Mouse (Mus musculus) CD4-positive, CD25-positive, alpha-beta regulatory T cell, adult 4 months (primary cell): ENCODE data around the gene Itih3. TPM values are rescaled to one million over a fixed set of nuclear protein-coding genes. Genes with fewer than 3 reads are reported as not detected.

Source experiments
- ATAC-seq: one replicate; pipeline ENCODE4 v1.8.0; 2017
- polyA plus RNA-seq, 2 experiments: library from polyadenylated mRNA; unstranded; fragments of 100-300 nt; shearing (Covaris generic); gene quantifications; one replicate each; pipeline ENCODE4 v1.2.1; 2017

The Itih3 gene
- polyA plus RNA-seq, 2 experiments from 2014 or later, result not detected

DNA sequence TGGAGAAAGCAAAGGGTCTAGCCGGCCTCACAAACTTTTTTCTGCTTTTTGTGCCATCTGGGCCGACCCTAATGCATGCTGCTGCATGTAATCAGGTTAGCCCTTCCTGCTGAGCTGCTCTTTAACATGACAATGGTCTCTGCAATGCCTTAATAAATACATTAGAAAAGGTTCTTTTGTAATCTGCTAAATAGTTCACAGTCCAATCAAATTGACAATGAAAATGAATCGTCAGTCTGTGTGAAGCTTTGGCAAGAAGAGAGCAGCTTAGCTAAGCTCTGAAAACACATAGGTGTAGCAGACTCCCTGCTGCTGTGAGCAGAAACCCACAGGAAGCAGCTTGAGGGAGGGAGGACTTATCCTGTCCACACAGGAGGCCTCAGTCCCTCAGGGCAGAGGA is 23.6 kb downstream of the Itih3 start:
- no peak for ATAC-seq

DNA sequence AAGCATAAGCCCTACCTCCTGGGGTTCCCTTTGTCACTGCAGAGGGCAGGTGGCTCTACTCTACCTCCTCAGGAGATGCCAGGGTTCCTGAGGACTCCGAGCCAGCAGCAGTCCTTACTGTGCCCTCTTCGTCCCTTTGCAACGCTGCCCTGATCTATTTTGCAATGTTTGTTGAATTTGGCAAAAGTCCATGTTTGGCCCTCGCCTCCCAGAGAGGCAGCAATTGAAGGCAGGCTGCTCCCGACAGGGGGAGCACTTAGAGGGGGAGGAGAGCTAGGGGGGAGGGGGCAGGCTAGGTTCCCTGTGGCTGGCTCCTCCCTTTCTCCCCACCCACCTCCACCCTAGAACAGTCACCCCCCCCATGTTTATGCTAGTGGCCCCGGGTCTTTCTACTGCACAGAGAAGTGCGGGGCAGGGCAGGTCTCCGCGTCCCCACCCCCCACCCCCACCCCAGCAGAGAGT is 35.3 kb downstream of the Itih3 start:
- no peak for ATAC-seq

DNA sequence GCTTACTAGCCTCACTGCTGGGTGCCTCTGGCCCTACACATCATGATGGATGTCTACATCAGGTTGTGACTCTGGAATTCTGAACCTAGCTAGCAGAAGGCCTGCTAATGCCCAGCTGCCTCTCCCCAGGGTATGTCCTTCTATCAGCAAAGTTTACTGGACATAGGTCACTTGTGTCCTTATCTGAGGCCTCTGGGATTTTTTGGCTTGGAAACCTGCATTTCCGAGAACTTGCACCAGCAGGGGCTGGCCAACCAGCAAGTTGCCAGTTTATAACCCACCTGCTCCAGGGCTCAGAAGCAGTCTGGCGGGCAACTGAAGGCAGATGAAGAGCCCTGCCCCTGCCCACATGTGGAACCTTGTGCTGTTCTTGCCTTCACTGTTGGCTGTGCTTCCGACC is 37.4 kb downstream of the Itih3 start, which contains the start of gene Itih4:
Itih4 (plus strand) TSS at position 273 of the 400 bp plus-strand sequence.
- no peak for ATAC-seq

DNA sequence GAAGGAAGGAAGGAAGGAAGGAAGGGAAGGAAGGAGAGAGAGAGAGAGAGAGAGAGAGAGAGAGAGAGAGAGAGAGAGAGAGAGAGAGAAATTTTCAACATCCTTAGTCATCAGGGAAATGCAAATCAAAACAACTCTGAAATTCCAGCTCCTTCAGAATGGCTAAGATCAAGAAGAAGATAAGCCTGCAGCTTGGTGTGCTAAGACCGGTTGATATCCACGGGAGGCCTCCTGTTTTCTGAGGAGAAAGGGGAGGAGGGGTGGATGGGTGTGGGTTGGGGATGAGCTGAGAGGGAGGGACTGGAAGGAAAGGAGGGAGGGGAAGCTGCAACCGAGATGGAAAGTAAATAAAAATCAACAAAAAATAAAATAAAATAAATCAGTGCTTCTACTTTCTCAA is 38.3 kb downstream of the Itih3 start:
- ATAC-seq, result no peak

DNA sequence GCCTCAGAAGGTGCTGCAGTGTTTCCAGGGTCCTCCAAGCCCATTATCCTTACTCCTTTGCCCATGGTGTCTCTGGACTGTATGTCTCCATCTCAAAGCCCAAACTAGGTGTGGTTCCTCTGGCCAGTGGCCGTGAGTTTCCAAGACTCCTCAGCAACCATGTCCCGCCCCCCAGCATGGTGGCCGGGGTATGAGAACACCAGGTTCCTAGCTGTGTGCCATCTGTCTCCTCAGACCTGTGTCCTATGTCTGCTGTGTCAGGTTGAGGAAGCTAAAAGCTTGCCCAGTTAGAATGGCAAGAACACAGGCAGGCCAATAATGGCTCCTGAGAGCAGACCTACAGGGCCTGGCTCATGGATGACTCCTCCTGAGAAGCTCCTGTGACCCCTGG is 41.8 kb downstream of the Itih3 start:
- ATAC-seq, result no peak

DNA sequence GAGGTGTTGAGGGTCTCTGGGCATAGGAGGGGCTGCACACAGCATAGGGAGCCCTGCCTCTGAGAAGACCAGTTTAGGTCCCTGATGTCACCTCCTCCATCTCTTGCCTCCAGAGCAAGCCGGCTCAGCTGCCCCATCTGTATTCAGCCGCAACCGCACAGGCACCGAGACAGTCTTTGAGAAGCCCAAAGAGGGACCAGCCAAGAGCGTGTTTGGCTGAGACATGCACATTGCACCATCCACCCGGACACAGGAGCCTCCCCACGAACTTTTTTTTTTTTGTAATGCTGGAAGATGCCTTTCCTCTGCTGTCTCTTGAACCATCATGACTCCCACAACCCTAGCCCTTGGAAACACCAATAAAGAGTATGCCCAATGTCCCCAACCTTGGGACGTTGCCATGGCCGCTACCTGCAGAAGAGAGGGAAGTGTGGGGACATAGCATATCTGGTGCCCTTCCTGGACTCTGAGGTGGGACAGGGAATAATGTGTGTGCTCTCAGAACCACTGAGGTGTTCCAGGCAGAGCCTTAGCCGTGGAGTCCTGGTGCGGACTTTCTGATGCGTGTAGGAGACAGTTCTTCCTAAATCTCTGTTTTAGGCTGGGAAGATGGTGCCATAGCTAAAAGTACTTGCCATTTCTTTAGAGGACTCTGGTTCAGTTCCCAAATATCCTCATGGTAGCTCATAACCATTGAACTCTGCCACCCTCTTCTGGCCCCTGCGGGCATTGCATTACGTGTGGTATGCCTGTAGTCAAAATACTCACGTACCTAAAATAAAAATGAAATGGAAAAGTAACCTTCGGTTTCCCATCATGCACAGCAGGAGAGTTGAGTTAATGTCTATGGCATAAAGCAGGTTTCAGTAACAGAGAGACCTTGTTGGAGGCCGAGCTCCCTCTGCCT is 42.5 kb downstream of the Itih3 start:
- no peak for ATAC-seq

DNA sequence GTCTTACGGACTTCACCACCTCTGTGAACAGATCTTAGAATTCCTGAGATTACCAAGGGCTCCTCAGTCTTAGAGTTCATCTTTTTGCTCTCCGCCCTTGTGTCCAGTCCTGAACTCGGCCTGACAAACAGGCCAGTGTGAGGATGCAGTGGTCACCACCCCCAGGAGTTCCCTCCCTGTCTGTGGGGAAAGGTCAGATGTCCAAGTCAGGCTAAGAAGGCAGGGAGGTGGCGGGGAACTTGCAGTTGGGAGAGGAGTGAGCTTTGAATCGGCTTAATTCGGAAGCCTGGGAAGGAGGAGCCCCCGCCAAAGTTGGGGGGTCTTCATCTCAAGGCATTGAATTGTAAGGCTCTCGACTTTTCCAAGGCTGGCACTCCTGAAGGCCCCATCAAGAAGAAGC is 43.3 kb downstream of the Itih3 start:
- no peak for ATAC-seq

DNA sequence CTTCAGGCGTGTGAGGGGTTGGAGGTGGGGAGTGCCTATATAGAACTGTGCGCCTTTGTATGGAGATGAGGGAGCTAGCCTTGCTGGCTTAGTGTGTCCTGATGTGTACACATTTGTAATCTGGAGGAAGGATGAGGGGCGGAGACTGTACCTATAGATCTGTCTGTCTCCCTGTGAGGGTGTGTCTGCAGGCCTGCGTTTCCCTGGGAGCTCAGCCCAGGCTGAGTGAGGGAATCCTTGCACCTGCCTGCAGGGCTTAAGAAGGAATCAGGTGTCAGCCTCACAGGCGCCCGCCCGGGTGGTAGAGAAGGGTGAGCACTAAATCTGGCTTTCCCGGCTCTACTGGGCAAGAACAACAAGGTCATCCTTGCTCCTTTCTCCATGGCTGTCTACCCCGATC is 43.8 kb downstream of the Itih3 start:
- ATAC-seq, result no peak

DNA sequence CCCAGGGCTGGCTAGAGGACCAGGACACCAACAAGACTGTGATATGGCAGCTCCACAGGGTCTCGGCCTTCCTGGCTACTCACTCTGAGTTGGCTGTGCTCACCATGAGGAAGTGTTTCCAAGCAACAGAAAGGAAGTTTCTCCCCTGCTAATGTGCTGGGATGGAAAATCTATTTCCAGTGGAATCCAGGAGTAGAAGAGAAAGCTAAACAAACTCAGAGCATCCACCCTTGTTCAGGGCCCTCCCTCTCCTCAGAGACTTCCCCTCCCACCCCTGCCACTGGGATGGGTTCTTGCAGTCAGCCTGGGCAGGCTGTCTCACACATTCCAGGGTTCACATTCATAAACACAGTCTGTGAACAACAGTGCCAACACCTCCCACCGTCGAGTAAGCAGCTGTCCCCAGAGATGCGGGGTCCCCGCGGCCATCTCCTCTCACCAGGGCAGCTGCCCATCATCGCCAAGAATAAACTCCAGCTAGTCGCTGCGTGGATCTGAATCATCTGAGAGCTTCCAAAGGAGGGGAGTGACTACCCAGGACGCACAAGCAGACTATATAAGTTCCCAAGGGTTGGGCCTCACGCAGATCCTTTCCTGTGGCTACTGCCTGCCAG is 44.5 kb downstream of the Itih3 start, which contains the start of gene Mustn1:
Mustn1 (plus strand) TSS at position 243 of the 614 bp plus-strand sequence.
- no peak for ATAC-seq

DNA sequence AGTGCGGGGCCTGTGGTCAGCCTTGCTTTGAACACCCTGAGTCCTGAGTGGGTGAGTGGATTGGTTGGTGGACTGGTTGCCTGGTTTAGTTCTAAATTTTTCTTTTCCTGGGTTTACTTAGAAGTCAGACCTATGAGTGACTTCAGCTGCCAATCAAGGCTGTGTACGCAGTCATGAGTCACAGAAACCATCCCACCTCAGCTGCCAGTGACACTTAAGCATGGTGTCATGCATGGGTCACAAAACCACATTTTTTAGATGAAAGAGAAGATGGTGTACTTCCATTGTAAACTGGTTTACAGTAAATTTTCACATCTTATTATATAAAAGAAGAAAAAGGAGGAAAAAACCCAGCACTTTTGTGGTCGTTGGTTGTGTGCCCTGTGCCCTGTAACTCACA is 45.7 kb downstream of the Itih3 start:
- ATAC-seq, result no peak

DNA sequence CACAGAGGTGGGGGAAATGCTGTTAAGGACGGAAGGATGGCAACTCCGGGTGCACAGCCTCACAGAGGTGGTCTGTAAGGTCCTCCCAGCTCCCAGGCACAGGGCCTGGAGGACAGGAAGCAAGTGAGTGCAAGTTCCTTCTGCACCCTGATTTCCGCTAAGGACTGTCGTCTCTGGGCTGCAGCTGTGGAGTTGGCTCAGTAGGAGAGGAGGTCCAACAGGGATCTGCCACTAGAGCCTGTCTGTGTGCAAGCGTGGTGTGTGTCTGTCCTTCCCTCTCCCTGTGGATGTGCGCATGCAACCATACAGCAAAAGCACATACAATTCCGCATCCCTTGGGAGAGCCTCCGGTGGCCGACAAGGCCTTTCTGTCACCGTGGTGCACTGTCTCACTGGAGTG is 47.1 kb downstream of the Itih3 start:
- ATAC-seq, result no peak

DNA sequence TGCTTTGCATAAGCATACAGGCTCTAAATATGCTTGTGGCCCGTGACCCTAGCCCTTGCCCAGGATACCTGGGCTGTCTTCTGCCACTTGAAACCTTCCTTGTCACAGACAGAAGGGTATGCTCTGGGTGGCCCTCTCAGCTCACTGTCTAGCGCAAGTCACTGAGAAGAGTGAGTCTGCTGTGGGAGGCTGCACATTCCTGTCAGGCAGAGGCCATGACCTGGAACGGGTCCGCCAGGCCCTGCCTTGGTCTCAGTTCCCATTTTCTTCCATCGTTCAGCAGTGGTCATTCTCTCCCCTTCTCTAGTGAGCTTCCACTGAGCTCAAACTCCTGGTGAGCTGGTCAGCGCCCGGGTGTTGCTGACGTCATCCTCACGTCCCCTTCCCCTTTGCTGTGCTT is 47.6 kb downstream of the Itih3 start:
- no peak for ATAC-seq

DNA sequence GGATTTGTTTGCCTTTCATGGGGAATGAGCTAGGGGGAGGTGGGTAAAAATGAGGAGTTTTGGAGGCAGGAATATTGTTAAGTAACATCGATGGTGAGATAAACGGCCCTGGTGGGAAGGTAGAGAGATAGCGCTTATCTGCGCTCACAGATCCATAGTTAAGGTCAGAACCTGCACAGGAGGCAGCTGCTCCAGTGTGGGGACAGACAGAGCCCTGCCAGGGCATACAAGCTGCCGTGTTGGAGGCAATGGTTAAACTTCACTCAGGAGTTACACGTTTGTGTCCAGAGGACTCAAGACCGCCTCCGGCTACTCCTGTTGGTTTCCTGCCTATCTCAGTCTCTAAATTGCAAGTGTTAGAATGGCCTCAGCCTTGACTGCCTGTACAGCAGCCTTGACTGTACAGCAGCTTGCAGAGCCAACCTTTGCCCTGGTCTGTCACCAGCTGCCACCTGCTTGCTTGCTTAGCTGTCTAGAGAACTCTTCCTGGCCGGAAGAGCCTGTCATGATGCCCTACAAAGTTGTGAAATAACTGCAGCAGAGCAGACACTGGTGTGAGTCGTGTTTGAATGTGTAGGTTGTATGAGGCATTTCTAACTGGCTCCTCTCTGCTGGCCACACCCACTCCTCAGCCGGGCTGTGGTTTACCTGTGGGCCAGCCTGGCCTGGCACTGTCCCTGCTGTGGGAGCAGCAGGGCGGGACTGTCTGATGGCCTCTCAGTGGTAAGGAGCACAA is 48.3 kb downstream of the Itih3 start:
- no peak for ATAC-seq

DNA sequence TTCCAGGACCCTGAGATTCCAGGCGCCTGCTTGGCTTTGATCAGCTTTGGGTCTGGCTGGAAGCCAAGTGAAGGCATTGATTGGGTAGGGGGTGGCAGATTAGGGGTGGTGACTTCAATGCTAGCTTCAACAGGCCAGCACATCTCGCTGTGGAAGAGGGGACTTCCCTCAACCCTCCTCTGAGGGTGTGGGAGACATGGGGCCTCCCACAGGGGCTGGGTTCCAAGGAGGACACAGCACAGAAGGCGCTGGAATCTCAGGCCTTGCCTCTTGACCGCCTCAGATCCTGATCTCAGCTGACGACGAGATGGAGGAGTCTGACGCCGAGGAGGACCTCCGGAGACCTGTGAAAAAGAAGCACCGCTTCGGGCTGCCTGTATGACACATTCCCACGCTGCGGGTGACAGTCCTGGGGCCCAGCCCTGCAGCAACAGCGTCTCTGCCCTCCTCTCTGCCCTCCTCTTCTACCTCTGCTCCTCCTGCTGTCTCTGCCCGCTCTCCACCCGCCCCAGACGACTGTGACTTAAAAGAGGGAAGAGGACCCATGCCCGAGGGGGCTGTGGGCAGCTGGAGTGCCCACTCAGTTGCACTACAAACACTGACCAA is 49.4 kb downstream of the Itih3 start:
- no peak for ATAC-seq

DNA sequence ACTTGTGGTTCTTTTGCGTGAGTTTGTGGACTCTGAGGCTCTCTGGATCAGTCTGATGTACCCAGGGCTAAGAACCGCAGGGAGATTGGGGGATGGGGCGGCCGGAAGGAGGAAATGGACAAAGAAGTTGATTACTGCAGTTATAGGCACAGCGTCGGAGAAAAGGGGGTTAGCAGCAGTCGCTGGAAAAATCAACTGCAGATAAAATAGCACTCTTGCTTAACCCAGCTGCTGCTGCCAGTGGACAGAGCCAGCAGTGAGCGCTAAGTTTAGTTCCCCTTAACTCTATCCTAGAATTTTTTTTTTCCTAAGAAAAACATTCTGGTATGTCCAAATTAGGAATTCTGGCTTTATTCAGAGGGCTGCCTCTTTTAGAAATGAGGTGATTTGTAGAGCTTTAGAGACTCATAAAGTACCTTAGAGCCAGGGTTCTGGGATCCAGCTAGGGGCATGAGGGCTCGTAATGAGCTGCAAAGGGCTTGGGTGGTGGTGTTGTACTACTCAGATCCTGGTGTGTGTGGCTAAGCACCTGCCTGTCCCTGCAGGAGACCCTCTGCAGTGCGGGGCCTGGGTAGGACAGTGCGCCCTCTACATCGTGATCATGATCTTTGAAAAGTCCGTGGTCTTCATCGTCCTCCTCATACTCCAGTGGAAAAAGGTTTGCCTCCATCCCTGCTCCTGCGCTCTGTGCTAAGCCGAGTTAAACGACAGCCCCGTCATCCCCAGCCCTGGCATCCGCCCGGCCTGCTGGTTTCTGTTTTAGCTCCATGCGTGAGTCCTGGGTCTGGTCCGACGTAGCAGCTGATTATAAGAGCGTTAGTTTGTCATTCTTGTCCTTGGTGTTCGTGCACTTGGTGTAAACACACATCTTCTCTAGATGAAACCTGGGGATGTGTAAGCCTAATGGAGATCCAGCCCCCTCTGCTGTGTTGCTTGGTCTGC is 53.1 kb downstream of the Itih3 start:
- ATAC-seq, result no peak

DNA sequence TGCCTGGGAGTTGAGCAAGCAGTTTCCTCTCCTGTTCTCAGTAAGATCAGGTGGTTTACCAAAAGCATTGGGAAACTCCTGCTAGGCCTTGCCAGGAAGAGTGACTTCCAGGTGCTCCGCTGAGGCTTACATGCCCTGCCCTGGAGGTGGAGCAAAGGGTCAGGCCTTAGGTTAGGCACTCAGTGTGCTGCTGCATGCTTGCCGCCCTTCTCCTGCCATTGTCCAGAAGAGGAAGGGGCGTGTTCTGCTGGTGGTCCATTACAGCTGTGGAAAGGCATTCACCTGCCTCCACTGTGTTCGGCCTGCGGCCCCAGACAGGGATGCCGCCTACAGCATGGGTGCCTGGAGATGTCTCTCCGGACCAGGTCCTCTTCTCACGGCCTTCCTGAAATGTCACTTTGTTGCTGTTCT is 54.2 kb downstream of the Itih3 start:
- ATAC-seq, result no peak

DNA sequence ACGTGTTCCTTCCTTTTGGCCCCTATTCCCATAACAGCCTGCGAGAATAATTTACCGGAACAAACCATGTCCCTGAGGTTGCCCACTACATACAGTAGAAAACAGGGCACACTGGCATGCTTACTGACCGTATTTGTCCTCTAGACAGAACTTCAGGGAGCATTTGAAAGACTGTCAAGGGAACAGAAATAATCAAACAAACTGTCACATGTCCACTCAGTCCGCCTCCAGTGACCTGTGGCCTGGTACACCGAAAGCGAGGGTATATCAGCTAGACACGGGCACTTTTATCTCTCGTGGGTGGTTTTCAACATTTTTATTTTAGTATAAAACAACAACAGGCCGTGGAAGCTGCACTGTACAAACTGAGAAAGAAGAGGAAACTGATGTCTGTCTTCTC is 54.7 kb downstream of the Itih3 start:
- no peak for ATAC-seq

DNA sequence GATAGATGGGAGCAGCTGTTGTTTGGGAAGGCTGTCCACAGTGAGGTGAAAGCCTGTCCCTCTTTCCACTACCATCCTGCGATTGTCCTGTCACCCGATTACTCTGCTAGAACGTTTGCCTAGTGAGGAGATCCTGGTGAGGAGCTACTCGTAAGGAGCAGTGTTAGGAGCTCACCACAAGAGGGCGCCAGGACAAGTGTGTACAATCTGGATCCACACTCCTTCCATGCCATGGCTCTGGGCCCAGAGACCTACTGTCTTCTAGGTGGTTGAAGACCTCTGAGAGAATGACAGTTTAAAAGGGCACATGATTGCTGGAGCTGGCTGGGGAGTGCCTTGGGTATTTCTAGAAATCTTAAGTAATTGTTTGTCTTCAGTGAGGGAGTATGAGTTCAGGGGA is 56.5 kb downstream of the Itih3 start:
- ATAC-seq, result no peak

DNA sequence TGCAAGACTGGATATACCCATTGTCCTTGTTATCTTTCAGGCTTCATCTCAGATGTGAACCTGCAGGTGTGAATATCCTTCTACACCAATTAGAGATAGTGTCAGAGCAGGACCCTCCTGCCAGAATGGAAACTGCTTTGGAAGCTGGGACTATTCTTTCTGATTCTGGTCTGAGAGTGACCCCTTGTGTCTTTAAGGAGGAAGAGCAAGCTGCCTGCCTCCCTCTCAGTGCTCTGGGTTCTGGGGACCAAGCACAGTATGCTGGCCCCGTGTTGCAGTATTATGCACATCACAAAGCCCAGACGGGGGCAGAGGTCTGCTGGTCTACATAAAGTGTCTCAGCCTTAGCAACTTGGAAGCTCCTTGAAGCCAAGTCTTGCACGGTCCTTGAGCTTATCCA is 58.2 kb downstream of the Itih3 start:
- ATAC-seq, result no peak

DNA sequence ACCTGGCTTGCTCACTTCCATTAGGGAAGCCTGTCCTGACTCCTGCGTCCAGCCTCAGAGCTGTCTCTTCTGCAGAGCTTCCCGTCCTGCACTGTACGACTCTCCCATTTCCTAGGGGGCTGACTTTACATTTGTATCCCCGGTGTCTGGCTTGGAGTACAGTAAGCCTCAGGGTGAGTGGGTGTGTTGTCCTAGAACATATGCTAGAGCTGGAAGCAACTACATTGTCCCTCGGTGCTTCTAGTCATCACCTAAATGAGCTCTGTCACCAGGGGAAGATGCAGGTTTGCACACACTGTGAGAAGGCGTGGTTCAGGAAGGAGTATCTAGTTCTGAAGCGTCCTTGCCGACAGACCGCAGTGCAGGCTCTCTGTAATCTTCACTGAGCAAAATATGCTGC is 61.2 kb downstream of the Itih3 start:
- no peak for ATAC-seq

DNA sequence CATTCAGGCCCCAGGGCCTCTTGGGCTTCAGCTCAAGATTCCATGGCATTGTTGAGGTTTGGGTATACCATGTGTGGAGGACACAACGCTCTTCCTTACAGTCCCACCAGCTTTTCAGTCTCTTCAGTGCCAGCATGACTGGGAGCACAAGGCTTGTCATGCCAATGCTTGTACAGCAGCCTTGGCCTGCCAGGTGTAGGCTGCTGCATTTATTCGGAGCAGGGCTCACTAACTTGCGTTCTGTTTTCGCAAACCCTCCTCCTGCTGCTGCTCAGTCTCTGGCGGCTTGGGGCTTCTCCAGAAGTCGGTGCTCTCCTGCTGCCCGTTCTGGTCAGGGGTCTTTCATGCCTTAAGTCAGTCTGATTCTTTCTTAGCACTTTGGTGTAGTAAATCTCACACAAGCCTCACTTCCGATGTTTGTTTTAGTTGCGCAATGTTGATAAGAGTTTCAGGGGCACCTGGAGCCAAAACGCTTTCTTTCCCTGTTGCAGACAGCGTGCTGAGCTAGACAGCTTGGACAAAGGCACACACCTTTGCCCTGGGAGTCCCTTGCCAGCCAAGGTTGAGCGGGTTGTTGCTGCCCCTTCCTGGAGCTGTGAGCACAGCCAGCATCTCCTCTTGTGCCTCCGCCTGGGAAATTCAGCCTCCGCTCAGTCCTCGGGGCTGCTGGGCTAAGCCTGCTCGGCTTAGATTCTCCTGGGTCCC is 62.0 kb downstream of the Itih3 start:
- ATAC-seq, result no peak
